Comparison of ENCODE assay signal across 8 mouse cellular contexts in the genomic region with DNA sequence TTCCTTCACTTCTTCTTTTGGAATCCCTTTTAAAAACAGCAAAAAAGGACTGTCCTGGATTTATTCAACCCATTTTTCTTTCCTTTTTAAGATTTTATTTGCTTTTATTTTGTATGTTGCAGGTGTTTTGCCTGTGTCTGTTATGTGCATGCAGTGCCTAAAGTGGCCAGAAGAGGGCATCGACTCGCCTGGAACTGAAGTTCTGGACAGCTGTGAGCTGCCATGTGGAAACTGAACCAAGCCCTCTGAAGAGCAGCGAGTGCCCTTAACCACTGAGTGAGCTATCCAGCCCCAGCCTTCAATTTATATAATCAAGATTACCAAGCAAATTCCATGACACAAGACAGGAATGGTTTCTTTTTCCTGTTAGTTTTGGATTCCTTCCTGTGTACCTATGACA. TPM values are rescaled to one million over a fixed set of nuclear protein-coding genes. Genes with fewer than 3 reads are reported as not detected.
DNase-seq lines count a peak whose midpoint lies in the region; ATAC-seq and TF ChIP-seq lines count a peak whose summit lies in the region.

No protein-coding gene starts in this region.

- TF ChIP-seq EP300 in heart, postnatal 0 days (IDR thresholded peaks at IDR 0.05; ENCODE audit: low read depth): no peak

- TF ChIP-seq CTCF in intestine, postnatal 0 days (IDR thresholded peaks at IDR 0.05; ENCODE audit: low read depth): peak; percentile 87
- TF ChIP-seq CTCF in heart, postnatal 0 days (IDR thresholded peaks at IDR 0.05; ENCODE audit: low read depth): peak; percentile 73
- peak; percentile 41; the same call in 1 of the 2 replicates for TF ChIP-seq CTCF in olfactory bulb, adult 2 months (IDR thresholded peaks at IDR 0.05; ENCODE audit: insufficient read depth, low read depth, low read length)

- 8% methylated on average over 3 of the region's 3 CpGs for WGBS in intestine, postnatal 0 days
- 11% methylated on average over 3 of the region's 3 CpGs for WGBS in intestine, embryonic 15.5 days
- 10% methylated on average over 3 of the region's 3 CpGs for WGBS in heart, postnatal 0 days
- 11% methylated on average over 3 of the region's 3 CpGs for WGBS in limb, embryonic 11.5 days
- WGBS in olfactory bulb, adult 2 months: 0% methylated on average over 3 of the region's 3 CpGs

- no peak overlapping the region for H3K4me3 ChIP-seq in intestine, postnatal 0 days (ENCODE audit: low read depth, low read length)
- H3K4me3 ChIP-seq in intestine, embryonic 15.5 days (replicated peaks): no peak overlapping the region
- no peak overlapping the region for H3K4me3 ChIP-seq in heart, postnatal 0 days (ENCODE audit: low read depth, low read length)
- H3K4me3 ChIP-seq in limb, embryonic 11.5 days (ENCODE audit: low read depth, low read length): no peak overlapping the region
- H3K4me3 ChIP-seq in olfactory bulb, adult 2 months (ENCODE audit: insufficient read depth, low read depth, low read length): no peak overlapping the region

- no peaks in the 10 kb centered on the region for H3K4me1 ChIP-seq in intestine, postnatal 0 days (replicated peaks; ENCODE audit: control insufficient read depth, insufficient read depth, low read length)
- no peaks in the 10 kb centered on the region for H3K4me1 ChIP-seq in intestine, embryonic 15.5 days (replicated peaks)
- H3K4me1 ChIP-seq in heart, postnatal 0 days (ENCODE audit: control insufficient read depth, insufficient read depth): no peaks in the 10 kb centered on the region
- H3K4me1 ChIP-seq in limb, embryonic 11.5 days (ENCODE audit: control insufficient read depth, insufficient read depth, low read length): no peaks in the 10 kb centered on the region
- peaks cover 4% of the 10 kb centered on the region for H3K4me1 ChIP-seq in olfactory bulb, adult 2 months (ENCODE audit: control insufficient read depth, insufficient read depth, low read length)

- H3K4me2 ChIP-seq in intestine, postnatal 0 days (replicated peaks; ENCODE audit: low read depth): no peak overlapping the region
- H3K4me2 ChIP-seq in intestine, embryonic 15.5 days (replicated peaks): no peak overlapping the region
- H3K4me2 ChIP-seq in heart, postnatal 0 days (ENCODE audit: low read depth, low read length): no peak overlapping the region
- no peak overlapping the region for H3K4me2 ChIP-seq in limb, embryonic 11.5 days (ENCODE audit: low read depth, severe bottlenecking)

- no peak for TF ChIP-seq POLR2A in olfactory bulb, adult 2 months (IDR thresholded peaks at IDR 0.05; ENCODE audit: insufficient read depth, low read depth, low read length)

- no peak overlapping the region for H3K9ac ChIP-seq in intestine, postnatal 0 days (ENCODE audit: low read depth, low read length)
- no peak overlapping the region for H3K9ac ChIP-seq in intestine, embryonic 15.5 days
- H3K9ac ChIP-seq in heart, postnatal 0 days (replicated peaks; ENCODE audit: low read depth, low read length): no peak overlapping the region
- H3K9ac ChIP-seq in limb, embryonic 11.5 days (ENCODE audit: low read length): no peak overlapping the region

- no peaks in the 10 kb centered on the region for H3K9me3 ChIP-seq in intestine, postnatal 0 days (ENCODE audit: control insufficient read depth)
- no peaks in the 10 kb centered on the region; the same call in 1 of the 2 replicates for H3K9me3 ChIP-seq in intestine, embryonic 15.5 days
- no peaks in the 10 kb centered on the region for H3K9me3 ChIP-seq in heart, postnatal 0 days (replicated peaks; ENCODE audit: control insufficient read depth, low read length)
- H3K9me3 ChIP-seq in limb, embryonic 11.5 days (ENCODE audit: control insufficient read depth, low read length): no peaks in the 10 kb centered on the region

- DNase-seq in Muller cell, postnatal 12 days (ENCODE audit: inconsistent ontology term): peak; percentile 9
- DNase-seq in cerebellum, postnatal 25 days: peak; percentile 59 to 77
- DNase-seq in heart, postnatal 0 days (ENCODE audit: low spot score): no peak
- peak; percentile 81 for DNase-seq in limb, embryonic 11.5 days (ENCODE audit: low spot score)
- peak; percentile 49 to 77 for DNase-seq in thymus, postnatal 10 days (ENCODE audit: low spot score in 2 of 2)

- peaks cover 47% of the 10 kb centered on the region for H3K36me3 ChIP-seq in intestine, postnatal 0 days (ENCODE audit: control insufficient read depth, insufficient read depth)
- peaks cover 9% of the 10 kb centered on the region; the same call in 1 of the 2 replicates for H3K36me3 ChIP-seq in intestine, embryonic 15.5 days
- H3K36me3 ChIP-seq in heart, postnatal 0 days (replicated peaks; ENCODE audit: control insufficient read depth, insufficient read depth, low read length): peaks cover 64% of the 10 kb centered on the region
- H3K36me3 ChIP-seq in limb, embryonic 11.5 days (ENCODE audit: control insufficient read depth, insufficient read depth, low read length): no peaks in the 10 kb centered on the region

- H3K27ac ChIP-seq in intestine, postnatal 0 days (ENCODE audit: low read depth, low read length): no peak overlapping the region
- H3K27ac ChIP-seq in intestine, embryonic 15.5 days: no peak overlapping the region
- H3K27ac ChIP-seq in heart, postnatal 0 days (ENCODE audit: low read depth): no peak overlapping the region
- H3K27ac ChIP-seq in limb, embryonic 11.5 days (replicated peaks; ENCODE audit: low read depth, low read length): no peak overlapping the region
- no peak overlapping the region for H3K27ac ChIP-seq in olfactory bulb, adult 2 months (ENCODE audit: insufficient read depth, low read depth, low read length)

- peak; percentile 44; the same call in 1 of the 2 replicates for ATAC-seq in intestine, postnatal 0 days
- ATAC-seq in intestine, embryonic 15.5 days: no peak; the same call in 1 of the 2 replicates
- ATAC-seq in heart, postnatal 0 days (ENCODE audit: insufficient read depth, low read depth): peak; percentile 57; the same call in 1 of the 2 replicates
- no peak for ATAC-seq in limb, embryonic 11.5 days (ENCODE audit: insufficient number of reproducible peaks, low FRiP score, low TSS enrichment, low read depth)

- no peaks in the 10 kb centered on the region for H3K27me3 ChIP-seq in intestine, postnatal 0 days (replicated peaks; ENCODE audit: control insufficient read depth, insufficient read depth, low read length)
- H3K27me3 ChIP-seq in intestine, embryonic 15.5 days (replicated peaks): no peaks in the 10 kb centered on the region
- H3K27me3 ChIP-seq in heart, postnatal 0 days (ENCODE audit: control insufficient read depth, insufficient read depth, low read length): no peaks in the 10 kb centered on the region
- no peaks in the 10 kb centered on the region for H3K27me3 ChIP-seq in limb, embryonic 11.5 days (ENCODE audit: control insufficient read depth, insufficient read depth, low read length)

RNA-seq across cellular contexts. Expression of gene Acat1, which starts 15.4 kb away (rescaled TPM):
- polyA plus RNA-seq in intestine, postnatal 0 days (2015; fragmentation: Nextera tagmentation; extraction: Ambion mirVana): 204 and 207 TPM in 2 replicates
- polyA plus RNA-seq in intestine, embryonic 15.5 days (2015; fragmentation: Nextera tagmentation; extraction: Ambion mirVana): 139 and 153 TPM in 2 replicates
- total RNA-seq in heart, postnatal 0 days (2014; rRNA removed; ENCODE audit: low replicate concordance): 197 and 208 TPM in 2 replicates
- 334 and 336 TPM in 2 replicates for polyA plus RNA-seq in heart, postnatal 0 days (2015; fragmentation: Nextera tagmentation; extraction: Ambion mirVana)
- polyA plus RNA-seq in limb, embryonic 11.5 days (2014; fragmentation: Nextera tagmentation; extraction: Ambion mirVana): 50.0 and 50.8 TPM in 2 replicates
- polyA plus RNA-seq in olfactory bulb, adult 2 months (2012; ENCODE audit: insufficient read depth, insufficient read length, low replicate concordance, missing spikeins): not detected in 2 replicates

RNA-seq across cellular contexts. Expression of gene Npat, which starts 57.9 kb away (rescaled TPM):
- polyA plus RNA-seq in intestine, postnatal 0 days (2015; fragmentation: Nextera tagmentation; extraction: Ambion mirVana): 4.2 and 4.8 TPM in 2 replicates
- polyA plus RNA-seq in intestine, embryonic 15.5 days (2015; fragmentation: Nextera tagmentation; extraction: Ambion mirVana): 12.1 and 15.0 TPM in 2 replicates
- 5.6 and 7.5 TPM in 2 replicates for total RNA-seq in heart, postnatal 0 days (2014; rRNA removed; ENCODE audit: low replicate concordance)
- 5.7 TPM in 2 replicates for polyA plus RNA-seq in heart, postnatal 0 days (2015; fragmentation: Nextera tagmentation; extraction: Ambion mirVana)
- 24.7 and 24.8 TPM in 2 replicates for polyA plus RNA-seq in limb, embryonic 11.5 days (2014; fragmentation: Nextera tagmentation; extraction: Ambion mirVana)
- polyA plus RNA-seq in olfactory bulb, adult 2 months (2012; ENCODE audit: insufficient read depth, insufficient read length, low replicate concordance, missing spikeins): not detected in 2 replicates

RNA-seq across cellular contexts. Expression of gene Atm, which starts 58.2 kb away (rescaled TPM):
- 4.2 and 5.0 TPM in 2 replicates for polyA plus RNA-seq in intestine, postnatal 0 days (2015; fragmentation: Nextera tagmentation; extraction: Ambion mirVana)
- 11.9 and 12.0 TPM in 2 replicates for polyA plus RNA-seq in intestine, embryonic 15.5 days (2015; fragmentation: Nextera tagmentation; extraction: Ambion mirVana)
- 2.9 and 5.3 TPM in 2 replicates for total RNA-seq in heart, postnatal 0 days (2014; rRNA removed; ENCODE audit: low replicate concordance)
- 2.6 and 3.9 TPM in 2 replicates for polyA plus RNA-seq in heart, postnatal 0 days (2015; fragmentation: Nextera tagmentation; extraction: Ambion mirVana)
- 17.1 and 17.7 TPM in 2 replicates for polyA plus RNA-seq in limb, embryonic 11.5 days (2014; fragmentation: Nextera tagmentation; extraction: Ambion mirVana)
- polyA plus RNA-seq in olfactory bulb, adult 2 months (2012; ENCODE audit: insufficient read depth, insufficient read length, low replicate concordance, missing spikeins): not detected in 2 replicates

Comparison
In these comparisons a context has a peak if more than half of its experiments do, and no peak if none do; other contexts are left out.
1. ATAC-seq: peak in intestine, postnatal 0 days (single experiment) and heart, postnatal 0 days (single experiment); none in intestine, embryonic 15.5 days (single experiment) and limb, embryonic 11.5 days (single experiment).
2. Peak in every context shown above with its lines, with median percentiles within 50 percentile points of each other: CTCF ChIP-seq.